Mouse (Mus musculus): ENCODE results near the gene Dock9. TPM values are rescaled to one million over a fixed set of nuclear protein-coding genes. Genes with fewer than 3 reads are reported as not detected.
"Not testable (repeated sequence)": the region's sequence is repeated elsewhere in the genome, so short reads cannot be mapped to it uniquely, and the experiment has no call there.

Dock9 gene
- polyA plus RNA-seq, 1 experiment = 64.7 TPM

- DNase-seq (ENCODE audit: extremely low spot score in 1 of 2, low spot score in 1 of 2) = peak; percentile 44 to 73
Observed at GRCm38 (mm10) chr14:121738431-121739403, 58.9 kb downstream of the Dock9 start.

GRCm38 (mm10) chr14:121737277-121737676, 60.4 kb downstream of the Dock9 start:
- DNase-seq (ENCODE audit: extremely low spot score in 1 of 2, low spot score in 1 of 2) = peak; percentile 36 to 60

GRCm38 (mm10) chr14:121735678-121736077, 62.0 kb downstream of the Dock9 start:
- peak in 1 of 2 experiments; percentile 38 for DNase-seq (ENCODE audit: extremely low spot score in 1 of 2, low spot score in 1 of 2)

GRCm38 (mm10) chr14:121734217-121734616, 63.4 kb downstream of the Dock9 start:
- peak in 1 of 2 experiments; percentile 34 for DNase-seq (ENCODE audit: extremely low spot score in 1 of 2, low spot score in 1 of 2)

- DNase-seq (ENCODE audit: extremely low spot score in 1 of 2, low spot score in 1 of 2) = no peak
Observed at GRCm38 (mm10) chr14:121733694-121734093, 63.9 kb downstream of the Dock9 start.

- DNase-seq (ENCODE audit: extremely low spot score in 1 of 2, low spot score in 1 of 2) = no peak
Observed at GRCm38 (mm10) chr14:121732196-121732595, 65.4 kb downstream of the Dock9 start.

GRCm38 (mm10) chr14:121731688-121732168, 65.9 kb downstream of the Dock9 start:
- DNase-seq (ENCODE audit: extremely low spot score in 1 of 2, low spot score in 1 of 2) = no peak

GRCm38 (mm10) chr14:121730966-121731365, 66.7 kb downstream of the Dock9 start:
- DNase-seq (ENCODE audit: extremely low spot score in 1 of 2, low spot score in 1 of 2) = no peak

GRCm38 (mm10) chr14:121727996-121728395, 69.6 kb downstream of the Dock9 start:
- no peak for DNase-seq (ENCODE audit: extremely low spot score in 1 of 2, low spot score in 1 of 2)

- DNase-seq (ENCODE audit: extremely low spot score in 1 of 2, low spot score in 1 of 2) = no peak
Observed at GRCm38 (mm10) chr14:121724501-121724900, 73.1 kb downstream of the Dock9 start.

GRCm38 (mm10) chr14:121722774-121723173, 74.9 kb downstream of the Dock9 start:
- DNase-seq (ENCODE audit: extremely low spot score in 1 of 2, low spot score in 1 of 2) = peak in 1 of 2 experiments; percentile 32

- DNase-seq (ENCODE audit: extremely low spot score in 1 of 2, low spot score in 1 of 2) = no peak
Observed at GRCm38 (mm10) chr14:121721431-121721830, 76.2 kb downstream of the Dock9 start.

GRCm38 (mm10) chr14:121719638-121720601, 77.7 kb downstream of the Dock9 start:
- DNase-seq (ENCODE audit: extremely low spot score in 1 of 2, low spot score in 1 of 2) = no peak

GRCm38 (mm10) chr14:121714799-121715198, 82.8 kb downstream of the Dock9 start:
- not testable (repeated sequence) for DNase-seq (ENCODE audit: extremely low spot score in 1 of 2, low spot score in 1 of 2)

GRCm38 (mm10) chr14:121714268-121714667, 83.4 kb downstream of the Dock9 start:
- no peak for DNase-seq (ENCODE audit: extremely low spot score in 1 of 2, low spot score in 1 of 2)

- DNase-seq (ENCODE audit: extremely low spot score in 1 of 2, low spot score in 1 of 2) = no peak
Observed at GRCm38 (mm10) chr14:121713830-121714197, 83.8 kb downstream of the Dock9 start.

GRCm38 (mm10) chr14:121713166-121713829, 84.3 kb downstream of the Dock9 start:
- DNase-seq (ENCODE audit: extremely low spot score in 1 of 2, low spot score in 1 of 2) = no peak

- no peak for DNase-seq (ENCODE audit: extremely low spot score in 1 of 2, low spot score in 1 of 2)
Observed at GRCm38 (mm10) chr14:121711089-121711826, 86.4 kb downstream of the Dock9 start.

GRCm38 (mm10) chr14:121710130-121710529, 87.5 kb downstream of the Dock9 start:
- DNase-seq (ENCODE audit: extremely low spot score in 1 of 2, low spot score in 1 of 2) = no peak

- DNase-seq (ENCODE audit: extremely low spot score in 1 of 2, low spot score in 1 of 2) = no peak
Observed at GRCm38 (mm10) chr14:121708244-121708643, 89.4 kb downstream of the Dock9 start.

Measured in frontal cortex, adult 2 months (tissue).